Mouse (Mus musculus): ENCODE measurements at regions not wholly inside any gene's neighbourhood (a gene's known extent, or its start where the extent isn't known, plus 50 kb on each side); places are given as distances from the start of the nearest gene placed in this dataset.
A peak's percentile ranks its signal among the peaks of the same experiment; 100 is the strongest.

DNA sequence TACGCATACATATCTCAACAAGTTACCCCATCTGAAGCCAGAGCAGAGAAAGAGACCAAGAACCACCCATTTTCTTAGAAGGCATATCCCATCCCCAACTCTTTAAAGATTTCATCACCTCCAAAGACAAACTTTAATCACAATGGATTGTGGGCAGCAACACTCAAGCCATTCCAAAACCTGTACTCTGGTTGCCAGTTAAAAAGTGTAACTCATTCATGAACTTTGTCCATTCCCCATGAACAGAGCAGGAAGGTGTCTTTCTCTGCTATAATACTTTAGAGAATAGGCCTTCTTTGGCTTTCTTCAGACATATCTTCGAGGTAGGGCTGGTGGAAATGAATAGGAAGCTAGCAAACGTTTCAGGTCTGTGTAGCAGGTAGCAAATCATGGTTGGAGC lies 160.4 kb downstream of the Fzd1 start:
- no peak for DNase-seq (ENCODE audit: low spot score)

DNA sequence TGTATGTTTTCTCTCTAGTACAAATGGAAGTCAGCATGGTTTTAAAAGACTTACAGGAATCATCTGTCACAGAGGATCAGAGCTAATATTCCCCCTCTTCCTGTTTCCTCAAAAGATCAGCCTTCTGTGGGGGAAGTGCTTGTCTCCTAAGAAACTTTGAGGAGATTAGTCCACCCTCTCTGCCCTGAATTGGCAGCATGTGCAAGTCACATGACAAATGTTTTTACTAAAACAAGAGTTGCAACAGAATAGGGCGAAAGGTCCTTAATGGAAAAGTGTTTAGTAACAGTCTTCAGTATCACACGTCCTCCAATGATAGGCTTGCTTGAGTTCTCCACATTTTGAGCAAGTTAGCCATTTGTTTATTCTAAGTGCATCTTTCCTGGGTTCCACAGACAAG lies 162.8 kb downstream of the Fzd1 start:
- DNase-seq (ENCODE audit: low spot score) = peak; percentile 7

DNA sequence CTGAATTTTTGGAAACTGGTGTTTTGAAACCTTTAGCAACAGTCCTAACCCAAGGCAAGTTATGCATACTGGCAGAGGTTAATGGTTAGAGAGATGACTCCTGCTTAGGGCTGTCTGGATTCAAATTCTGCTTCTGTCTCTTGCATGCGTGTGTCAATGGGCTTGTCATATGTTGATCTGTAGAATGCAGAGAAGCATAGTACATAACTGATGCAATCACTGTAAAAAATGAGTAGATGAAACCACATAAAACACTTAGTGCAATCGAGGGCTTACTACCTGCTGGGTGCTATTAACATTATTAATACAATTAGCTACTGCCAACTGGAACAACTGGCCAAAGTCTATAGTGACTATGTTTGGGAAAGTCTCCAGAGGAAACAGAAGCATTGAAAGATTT lies 163.3 kb downstream of the Fzd1 start:
- no peak for DNase-seq (ENCODE audit: low spot score)

DNA sequence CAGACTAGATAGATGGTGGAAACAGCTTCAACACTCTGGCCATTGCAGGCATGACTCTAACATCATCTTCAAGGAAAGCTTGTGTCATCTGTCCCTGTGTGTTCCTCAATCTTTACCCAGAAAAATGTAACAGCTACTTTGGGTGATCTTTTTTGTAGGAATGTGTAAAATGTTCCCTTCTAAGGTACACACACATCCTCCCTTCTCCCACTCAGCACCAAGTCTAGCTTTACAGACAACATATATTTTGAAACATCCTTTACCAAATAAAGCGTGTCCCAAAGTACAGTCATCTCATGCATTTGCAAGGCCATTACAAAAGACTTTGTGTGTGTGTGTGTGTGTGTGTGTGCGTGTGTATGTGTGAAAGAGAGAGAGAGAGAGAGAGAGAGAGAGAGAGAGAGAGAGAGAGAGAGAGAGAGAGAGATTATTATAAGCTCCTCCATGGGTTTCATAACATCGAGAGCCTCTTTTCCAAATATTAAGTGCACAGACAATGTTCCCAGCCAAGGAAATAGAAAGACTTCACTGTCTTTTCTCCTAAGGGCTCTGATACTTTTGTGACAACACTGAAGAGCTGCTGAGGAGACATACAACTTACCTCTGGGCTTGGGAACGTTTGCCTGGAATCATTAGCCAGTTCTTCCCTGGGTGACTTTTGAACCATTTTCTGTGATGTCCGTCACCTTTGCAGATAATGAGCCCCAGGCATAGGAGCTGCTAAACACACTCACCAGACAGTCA lies 164.0 kb downstream of the Fzd1 start:
- DNase-seq (ENCODE audit: low spot score) = no peak

DNA sequence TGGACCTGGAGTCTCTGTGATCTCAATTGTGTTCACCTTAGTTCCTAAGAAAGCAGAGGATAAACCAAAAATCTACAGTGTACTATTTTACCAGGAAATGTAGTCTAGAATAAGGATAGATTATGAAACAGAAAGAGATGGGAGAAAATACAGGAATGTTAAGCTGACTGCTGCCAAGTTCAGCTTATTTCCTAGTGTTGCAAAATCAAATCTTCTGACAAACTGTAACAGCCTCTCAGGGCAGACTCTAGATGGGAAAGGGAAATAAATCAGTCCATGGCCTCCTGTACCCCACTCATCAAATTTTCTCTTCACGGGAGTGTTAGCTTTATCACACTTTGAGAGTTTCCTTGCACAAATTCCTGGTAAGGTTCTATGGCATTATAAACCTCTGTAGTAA lies 166.1 kb downstream of the Fzd1 start:
- DNase-seq (ENCODE audit: low spot score) = no peak

DNA sequence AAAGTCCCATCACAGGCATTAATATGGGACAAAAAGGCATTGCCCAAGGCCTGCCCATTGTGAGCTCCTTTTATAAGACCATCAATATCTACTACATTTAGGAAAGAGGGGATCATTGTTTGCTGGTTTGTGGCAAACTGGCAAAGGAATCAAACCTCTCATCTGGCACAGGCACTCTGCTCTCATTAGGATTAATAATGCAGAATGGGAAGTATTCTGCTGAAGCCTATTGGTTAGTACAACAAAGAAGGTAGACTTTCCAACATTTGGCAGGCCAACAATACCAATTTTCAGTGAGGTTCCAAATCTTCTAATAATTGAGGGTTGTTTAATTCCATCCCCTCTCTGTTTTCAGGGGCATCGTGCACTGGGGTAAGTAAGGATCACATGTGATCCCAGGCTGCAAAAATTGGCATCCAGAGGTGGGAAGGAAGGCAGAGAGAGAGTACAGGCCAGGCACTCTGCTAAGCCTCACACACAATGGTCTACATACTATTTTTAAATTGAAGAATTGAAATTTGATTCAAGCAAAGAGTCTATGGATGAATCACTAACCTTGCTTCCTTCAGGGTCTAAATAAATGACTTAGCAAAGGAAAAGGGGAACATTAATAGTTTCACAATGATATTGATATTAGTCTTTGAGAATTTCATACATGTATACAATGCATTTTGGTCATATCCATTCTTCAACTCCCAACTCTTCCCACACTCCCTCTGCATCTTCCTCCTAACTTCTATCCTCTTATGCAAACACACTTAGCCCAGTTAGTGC lies 174.9 kb downstream of the Fzd1 start:
- DNase-seq (ENCODE audit: low spot score) = no peak

DNA sequence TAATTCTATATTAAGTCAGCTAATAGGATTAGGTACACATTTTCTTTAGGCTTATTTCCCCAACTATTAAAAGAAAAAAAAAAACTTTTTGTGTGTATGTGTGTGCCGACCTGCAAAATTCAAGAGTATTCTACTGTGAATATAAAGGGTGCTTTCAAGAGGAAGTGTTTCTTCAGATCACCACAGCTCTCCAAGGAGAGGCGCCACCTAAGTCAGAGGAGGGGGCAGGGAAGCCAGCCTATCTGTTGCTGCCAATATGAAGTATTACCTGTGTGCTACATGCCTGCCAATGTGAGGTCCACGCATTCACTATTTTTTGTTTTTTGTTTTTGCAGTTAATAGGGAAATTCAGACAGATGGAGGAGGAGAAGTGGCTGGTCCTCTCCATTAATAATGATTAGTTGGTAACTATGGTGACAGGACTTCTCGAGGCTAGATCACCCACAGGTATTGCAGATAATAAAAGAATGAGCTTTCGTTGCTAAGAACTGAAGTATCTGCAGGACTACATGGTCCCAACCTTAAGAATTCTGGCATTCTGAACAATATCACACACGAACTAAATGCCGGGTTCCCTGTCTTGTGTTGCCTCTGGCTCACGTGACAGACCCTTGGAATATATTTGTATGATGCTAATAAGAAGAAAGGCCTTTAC lies 177.5 kb downstream of the Fzd1 start:
- DNase-seq (ENCODE audit: low spot score) = no peak

DNA sequence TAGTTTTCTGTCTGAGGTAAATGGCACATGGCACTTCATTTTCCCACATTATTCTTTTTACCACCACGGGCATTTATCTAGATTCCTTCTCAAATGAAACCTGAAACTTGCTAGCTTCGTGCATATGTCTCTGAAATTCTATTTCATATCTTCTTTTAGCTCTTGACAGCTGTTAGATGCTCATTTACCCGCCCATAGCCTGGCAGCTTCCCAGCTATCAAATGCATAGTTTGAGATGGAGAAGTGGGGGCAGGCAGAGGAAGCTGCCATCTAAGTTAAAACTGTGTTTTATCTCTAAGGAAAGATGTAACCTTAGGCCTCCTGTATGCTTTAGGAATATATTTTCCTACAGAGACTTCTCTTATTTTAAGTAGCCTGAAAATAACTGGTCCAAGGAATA lies 179.0 kb downstream of the Fzd1 start:
- no peak for DNase-seq (ENCODE audit: low spot score)

DNA sequence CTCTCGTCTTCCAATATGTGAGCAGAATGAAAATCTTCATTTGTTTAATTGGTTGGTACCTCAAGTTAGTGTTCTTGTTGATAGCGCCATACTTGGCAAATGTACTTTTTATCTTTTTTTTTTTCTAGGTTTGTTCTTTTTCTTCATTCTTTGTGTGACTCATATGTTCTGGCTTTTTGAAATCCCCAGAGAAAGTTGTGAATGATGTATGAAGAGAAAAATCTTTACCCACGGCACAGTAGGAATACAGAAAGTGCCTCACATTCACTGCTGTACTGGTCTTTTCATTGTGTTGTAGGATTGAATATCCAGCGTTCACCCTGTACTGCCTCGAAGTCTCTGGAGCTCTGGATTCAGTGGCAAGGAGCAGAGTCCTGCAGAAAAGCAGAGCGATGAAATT lies 180.7 kb downstream of the Fzd1 start:
- no peak for DNase-seq (ENCODE audit: low spot score)

DNA sequence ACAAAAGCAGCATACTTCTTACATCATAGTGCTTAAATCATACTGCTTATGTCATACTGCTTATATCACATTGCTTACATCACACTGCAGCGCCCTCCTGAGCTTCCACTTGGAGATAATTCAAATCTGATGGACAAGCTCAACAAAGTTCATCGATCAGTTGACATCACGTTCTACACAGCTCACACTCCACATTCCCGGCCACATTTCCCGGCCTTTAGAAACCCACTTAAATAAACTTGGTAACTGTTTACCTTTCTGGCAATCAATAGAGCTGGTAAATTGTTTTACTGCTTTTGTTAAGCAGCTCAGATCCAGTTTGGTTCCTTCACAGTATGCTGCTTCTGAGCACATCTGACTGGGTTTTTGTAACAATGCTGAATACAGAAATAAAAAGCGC lies 194.0 kb downstream of the Fzd1 start:
- DNase-seq (ENCODE audit: low spot score) = no peak

DNA sequence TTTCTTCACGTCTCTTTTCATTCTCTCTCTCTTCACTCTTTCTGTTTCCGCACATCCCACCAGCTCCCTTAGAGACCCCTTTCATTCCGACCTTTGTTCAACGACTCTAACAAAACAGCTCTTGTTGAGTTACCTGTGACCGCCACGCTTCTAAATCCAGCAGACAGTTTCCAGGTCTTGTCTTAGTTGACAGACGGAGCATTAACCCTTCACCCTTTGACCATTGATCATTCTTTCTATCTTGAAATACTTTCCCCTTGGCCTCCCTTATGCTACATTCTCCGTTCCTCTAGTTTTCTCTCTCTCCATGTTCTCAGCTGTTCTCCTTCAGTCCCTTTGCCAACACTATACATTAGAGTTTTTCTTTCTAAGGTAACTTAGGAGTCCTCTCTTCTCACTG lies 196.2 kb downstream of the Fzd1 start:
- DNase-seq (ENCODE audit: low spot score) = no peak

DNA sequence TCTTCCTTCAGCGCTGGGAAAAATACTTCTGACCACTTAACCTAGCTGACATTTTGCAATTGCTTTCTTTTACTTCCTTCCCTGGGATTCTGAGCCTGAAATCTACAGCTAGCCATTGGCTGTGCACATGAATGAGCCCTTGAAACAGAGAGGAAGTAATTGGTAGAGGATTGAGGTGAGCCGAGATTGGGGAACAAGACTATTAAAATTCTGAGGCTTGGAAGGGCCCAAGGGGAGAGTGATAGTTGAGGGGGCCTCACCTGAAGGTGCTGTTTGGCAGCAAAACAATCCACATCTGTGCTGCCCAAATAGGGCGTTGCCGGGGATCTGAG lies 196.7 kb downstream of the Fzd1 start:
- no peak for DNase-seq (ENCODE audit: low spot score)

DNA sequence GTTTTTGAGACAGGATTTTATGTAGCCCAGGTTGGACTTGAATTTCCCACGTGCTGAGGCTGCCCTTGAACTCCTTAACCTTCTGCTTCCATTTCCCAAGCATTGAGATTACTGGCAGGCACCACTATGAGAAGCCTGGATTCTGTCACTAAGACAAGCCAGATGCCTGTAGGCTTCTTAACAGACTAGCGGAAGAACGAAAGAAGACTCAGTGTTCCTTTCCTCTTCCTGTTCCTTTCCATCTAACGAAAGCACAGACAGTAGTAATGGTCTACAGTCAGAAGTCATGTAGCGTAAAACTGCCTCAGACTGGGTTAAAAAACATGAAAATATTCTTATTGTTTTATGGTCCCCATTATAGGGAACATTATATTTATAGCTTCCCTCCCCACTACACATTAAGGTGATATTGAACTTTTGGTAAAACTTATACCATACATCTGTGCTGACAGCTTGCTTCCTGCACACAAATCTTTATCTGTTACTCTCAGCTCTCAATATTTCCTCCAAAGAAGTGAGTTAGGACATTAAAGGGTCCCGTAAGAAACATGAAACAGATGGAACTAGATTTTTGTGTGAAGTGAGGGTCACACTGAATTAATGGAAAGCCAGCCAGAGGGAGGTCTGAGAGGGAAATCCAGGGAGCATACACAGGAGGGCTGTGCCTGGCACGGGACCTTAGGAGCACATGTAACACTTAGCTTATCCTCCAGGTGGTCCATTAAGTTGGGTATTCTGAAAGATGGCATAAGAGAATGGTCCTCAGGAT lies 197.3 kb downstream of the Fzd1 start:
- DNase-seq (ENCODE audit: low spot score) = no peak

DNA sequence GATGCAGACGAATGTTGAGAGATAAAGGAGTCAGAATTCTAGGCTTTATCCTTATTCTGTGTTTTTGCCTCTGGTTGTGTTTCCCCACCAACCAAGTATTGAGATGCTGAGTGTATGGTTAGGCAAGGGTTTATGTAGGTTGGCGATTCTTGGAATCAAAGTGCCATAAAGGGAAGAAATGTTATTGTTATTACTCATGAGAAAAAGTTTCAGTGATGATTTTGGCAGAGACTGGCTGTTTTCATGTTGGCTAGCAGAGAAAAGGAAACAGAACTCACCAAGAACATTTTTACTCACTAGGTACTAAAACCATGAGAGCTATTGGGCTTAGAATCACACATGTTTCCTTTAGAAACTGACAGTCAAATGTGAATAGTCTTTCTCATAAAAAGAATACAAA lies 202.9 kb downstream of the Fzd1 start:
- DNase-seq (ENCODE audit: low spot score) = no peak

DNA sequence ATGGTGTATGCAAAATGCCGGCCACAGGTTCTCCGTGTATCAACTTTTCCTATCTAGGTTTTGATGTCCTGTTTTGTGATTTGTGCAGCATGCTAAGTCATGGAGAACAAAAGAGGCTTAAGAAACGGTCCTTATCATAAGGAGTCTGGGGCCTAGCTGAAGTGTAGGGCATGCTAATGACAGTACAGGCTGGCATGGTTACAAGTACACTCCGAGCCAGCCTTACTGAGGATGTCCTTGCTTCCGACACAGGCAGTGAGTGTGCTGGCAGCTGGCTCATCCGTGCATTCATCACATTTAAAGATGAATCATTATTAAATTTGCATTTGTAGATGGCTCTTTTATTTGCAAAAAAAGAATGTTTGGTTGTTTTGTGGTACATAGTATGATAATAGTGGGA lies 219.3 kb downstream of the Fzd1 start:
- DNase-seq (ENCODE audit: low spot score) = no peak

DNA sequence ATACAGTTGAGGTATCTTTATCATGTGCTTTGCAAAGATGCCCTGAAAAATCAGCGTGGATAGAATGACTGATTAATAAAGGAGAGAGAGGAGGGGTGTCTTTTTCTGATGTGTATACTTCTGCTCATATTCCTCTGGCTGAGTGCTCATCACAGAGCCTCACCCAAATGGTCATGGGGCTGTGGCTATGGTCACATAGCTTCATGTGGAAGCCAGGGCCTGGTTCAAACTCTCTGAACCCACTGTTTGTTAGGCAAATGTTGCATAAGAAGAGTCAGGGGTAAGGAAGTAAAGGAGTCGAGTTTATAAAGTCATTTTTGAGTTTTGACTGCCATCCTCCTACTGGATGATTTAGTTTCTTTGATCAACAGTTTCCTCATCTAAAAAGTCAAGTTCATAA lies 221.0 kb downstream of the Fzd1 start:
- DNase-seq (ENCODE audit: low spot score) = no peak

DNA sequence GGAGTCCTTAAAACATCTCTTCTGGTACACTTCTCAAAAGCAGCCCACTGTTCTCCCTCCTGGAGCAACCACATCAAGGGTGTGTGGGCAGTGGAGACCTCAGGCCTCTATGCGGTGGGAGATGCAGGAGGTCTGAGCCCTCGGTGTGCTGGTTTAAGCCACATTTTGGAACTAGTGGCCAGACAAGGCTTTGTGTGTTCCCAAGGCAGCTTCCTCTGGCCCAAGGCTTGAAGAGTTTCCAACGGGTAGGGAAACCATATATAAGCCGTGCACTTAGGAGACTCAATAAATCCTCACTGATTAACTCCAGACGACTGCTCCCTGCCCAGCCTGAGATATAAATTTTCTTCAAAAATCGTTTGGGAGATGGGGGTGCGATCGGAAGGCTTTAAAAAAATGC lies 221.9 kb downstream of the Fzd1 start:
- no peak for DNase-seq (ENCODE audit: low spot score)

DNA sequence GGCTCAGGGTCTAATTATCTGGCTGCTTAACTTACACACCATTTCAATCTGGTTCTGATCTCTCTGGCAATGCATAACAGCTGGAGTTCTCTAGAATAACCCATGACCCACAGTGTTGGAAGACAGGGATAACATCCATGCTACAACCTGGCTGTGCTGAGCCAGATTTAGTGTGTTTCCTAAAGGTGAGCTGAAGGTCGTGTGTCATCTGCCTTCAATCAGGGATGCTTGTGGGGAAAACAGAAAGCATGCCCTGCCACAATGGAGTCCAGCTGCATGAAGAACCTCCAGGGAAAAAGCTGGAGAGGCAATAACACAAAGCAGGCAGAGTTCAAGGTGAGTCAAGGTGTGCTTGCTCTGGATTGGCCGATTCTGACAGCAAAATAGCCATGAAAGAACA lies 223.3 kb downstream of the Fzd1 start:
- no peak for DNase-seq (ENCODE audit: low spot score)

DNA sequence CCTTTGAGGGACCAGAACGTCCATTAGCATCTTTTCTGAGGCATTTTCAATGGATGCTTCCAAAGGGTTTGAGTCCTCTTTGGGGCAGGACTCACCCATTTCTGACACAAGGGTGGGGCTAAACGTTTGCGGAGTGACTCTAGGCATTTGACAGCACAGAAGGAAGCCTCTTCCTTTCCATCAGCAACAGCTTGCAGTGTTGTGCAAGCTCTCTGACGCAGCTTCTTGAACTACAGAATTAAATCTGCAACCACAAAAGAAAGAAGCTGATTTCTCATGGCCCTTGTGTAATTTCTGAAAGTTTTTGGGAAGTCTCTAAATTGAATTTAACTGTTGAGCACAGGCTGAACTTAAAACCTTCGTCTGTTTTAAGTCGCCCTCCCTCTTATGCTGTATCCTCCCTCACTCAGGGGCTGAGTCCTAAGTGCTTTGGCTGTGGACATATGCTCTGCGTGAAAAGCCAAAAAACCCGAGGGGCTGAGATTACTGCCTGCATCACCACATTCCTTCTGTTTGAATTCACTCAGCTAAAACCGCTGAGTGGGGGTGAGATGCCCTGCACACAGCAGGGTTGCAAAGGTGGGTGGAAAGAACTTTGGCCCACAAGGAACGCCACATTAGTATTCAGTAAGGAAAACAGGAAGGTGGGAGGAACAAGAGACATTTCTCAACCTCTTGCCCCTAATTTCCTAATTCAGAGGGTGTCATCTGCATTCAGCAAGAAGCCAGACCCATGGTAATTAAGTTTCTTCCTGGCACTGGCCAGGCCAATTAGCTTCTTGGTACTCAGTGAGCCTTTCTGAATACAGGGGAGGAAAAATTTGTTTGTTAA lies 227.4 kb downstream of the Fzd1 start:
- DNase-seq (ENCODE audit: low spot score) = peak; percentile 50

DNA sequence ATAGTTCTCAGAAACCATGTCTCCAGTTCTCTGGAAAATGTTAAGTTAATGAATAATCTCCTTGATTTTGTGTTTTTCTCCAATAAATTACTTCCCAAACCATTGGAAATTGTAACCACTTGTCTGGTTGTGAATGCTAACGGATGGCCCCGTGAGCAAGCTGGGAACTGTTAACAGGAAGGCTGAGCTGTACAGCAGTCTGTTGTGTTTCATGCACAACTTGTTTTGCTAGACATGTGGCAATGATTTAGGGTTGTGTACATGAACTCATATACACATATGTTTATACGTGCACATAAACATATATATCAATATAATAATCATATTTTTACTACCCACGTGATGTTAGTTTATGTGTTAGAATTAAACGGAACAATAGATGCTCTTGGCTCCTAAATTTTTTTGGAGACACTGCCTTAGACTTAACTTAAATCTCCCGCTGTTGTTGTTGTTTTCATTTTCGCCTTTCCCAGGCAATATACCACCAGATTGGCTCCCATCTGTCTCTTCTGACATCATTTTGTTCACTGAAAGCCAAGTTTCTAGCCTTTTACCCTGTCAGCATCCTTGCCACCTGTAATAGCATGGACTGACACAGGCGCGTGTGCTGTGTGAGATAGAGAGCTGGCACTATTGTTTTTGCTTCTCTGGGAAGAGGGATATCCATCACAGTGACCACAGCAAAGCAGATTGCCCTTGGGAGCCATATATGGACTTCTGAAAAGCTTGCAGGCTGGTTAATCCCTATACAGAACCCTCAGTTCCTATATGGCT lies 231.6 kb downstream of the Fzd1 start:
- no peak for DNase-seq (ENCODE audit: low spot score)

DNA sequence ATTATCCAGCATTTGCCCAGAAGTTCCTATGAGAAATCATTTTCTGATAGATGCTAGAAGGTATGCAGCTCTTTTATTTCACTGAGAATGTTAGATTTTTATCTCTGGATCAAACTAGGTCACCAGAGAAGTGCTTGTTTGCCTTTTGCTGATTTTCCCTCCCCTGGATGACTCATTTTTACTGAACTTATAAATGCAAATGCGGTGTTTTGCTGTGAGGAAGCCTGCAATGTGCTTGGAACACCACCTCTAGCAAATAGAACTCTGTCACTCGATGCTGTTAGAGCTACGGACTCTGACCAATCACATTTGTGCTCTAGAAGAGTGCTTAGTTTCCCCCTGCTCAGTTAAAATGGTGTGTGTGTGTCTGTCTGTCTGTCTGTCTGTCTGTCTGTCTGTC lies 257.2 kb downstream of the Fzd1 start:
- DNase-seq (ENCODE audit: low spot score) = no peak
